Mouse (Mus musculus) cerebellum, postnatal 36 days (tissue): ENCODE measurements around the gene Ptma.

Experiments used
- DNase-seq, 2 experiments: peaks; one replicate each; pipeline ENCODE4 v3.0.0; 2021 to 2022; ENCODE audit warnings: mixed read lengths in 2 of 2

Gene Ptma

DNA sequence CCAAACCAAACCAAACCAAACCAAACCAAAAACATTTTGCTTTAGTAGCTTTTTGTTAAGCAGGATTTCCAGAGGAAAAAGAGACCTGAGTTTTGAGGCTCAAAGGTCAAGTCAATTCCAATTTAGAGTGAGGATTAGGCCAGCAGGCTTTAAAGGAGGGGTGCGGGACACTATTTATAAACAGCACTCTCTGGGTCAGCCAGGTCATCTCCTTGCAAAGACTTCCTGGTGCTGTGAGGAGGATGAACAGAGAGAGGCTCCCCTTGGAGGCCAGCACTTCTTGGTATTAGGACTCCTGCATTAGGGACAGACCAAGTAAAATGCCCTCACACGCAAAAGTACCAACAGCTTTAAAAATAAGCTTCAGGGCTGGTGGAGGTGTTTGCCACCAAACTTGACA lies 25.4 kb downstream of the Ptma start:
- DNase-seq = no peak

DNA sequence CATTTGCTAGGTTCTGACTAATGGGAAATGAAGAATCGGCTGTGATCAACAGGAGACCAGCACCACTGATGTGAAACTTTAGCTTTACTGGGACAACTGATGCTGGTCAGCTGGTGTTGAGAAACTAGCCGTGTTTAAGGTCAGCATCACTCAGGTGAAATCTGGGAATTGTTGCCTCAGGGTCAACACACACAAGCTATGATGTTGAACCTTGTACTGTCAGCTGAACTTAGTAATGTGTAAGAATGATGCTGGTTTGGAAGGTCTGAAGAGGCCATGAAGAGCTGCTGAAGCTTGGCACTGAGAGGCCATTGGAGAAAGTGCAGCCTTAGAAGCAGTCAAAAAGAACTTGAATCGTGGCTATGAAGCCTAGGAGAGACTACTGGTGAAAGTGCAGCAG lies 29.1 kb downstream of the Ptma start:
- no peak for DNase-seq

DNA sequence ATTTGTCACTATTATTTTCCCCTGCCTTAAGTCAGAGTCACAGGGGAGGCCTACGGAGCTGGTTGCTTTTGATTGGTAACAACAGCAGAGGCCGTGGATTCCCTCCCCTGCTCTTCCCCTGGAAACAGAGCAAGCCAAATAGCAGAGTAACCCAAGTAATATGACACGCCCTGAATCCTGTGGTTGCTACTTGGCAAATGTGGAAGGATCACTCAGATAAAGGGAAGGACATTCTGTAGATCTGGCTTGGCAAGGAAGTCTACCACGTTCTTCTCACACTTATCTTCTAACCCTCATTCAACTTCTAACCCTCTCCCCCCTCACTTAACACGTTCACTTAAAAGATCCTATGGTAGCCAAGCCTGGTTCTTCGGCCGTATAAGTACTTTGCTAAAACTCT lies 31.3 kb downstream of the Ptma start:
- no peak for DNase-seq

DNA sequence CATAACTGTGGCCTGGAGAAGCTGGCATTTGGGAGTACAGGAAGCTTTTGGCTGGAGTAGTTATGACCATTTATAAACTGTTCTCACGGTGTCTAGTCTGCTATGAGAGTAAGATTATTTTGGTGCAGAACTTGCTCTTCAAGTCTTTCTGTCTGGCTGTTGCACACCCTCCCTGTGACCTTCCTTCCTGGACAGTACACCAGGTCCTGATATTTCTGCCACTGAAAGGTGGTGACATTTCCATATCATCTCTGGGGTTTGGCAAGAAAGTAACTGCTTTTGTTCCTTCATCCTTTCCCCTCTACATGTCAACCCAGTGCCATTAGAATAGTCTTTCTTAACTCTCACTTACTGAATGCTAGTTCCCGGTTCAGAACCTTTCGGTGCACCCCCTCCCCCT lies 32.7 kb downstream of the Ptma start:
- DNase-seq = no peak

DNA sequence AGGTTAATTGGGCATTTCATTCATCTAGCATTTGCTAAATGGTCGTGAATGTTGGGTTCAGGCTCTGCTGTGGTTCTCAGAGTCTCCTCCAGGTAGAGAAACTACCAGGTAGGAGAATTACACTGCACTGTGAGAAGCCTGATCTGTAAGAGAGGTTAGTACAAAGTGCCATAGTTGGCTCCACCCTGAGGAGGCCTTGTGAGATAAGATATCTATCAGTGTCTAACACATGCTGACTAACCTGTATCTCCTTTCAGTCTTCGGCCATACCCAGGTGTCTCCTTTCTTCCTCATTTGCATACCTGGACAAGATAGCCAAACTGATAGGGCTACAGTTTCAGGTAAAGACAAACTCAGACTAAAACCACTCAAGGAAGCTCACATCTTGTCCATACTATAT lies 36.1 kb downstream of the Ptma start:
- DNase-seq = no peak

DNA sequence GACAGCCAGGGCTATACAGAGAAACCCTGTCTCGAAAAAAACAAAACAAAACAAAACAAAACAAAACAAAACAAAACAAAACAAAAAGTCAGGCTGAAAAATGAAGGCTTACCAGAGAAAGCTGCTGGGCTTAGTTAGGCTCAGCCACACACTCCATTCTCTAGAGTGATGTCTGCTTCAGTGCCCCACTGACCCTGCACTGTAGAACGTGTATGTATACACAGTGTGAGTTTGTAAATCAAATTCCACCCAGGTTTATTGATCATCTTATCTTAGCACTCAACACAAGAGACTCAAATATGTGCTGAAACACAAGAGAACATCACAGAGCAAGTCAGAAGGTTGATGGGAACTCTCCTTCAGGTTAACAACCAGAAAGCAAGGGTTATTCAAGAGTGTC lies 41.9 kb downstream of the Ptma start:
- no peak for DNase-seq

DNA sequence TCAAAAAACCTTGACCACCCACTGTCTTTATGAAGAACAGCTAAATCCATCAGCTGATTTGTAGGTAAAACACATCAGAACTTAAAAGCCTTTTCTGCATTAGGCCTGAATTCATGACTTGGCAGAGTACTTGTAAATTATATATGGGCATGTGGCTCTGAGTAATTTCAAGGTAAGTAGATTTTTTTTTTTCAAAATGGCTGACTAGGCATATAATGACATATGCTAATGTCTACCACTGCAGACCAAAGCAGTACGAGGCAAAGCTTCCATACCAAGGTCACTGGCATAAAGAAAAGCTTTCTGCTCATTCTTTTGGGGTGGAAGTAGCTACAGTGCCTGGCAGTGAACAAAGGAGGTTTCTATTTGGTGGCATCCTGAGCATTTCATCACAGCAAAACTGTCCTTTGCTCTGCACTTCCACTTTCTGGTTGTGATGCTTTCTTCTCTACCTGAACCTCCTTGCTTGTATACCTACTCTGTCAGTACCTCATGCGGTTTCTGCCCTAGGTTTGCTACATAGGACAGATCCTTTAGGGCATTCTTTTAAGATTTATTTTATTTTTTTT lies 42.9 kb downstream of the Ptma start:
- no peak for DNase-seq

DNA sequence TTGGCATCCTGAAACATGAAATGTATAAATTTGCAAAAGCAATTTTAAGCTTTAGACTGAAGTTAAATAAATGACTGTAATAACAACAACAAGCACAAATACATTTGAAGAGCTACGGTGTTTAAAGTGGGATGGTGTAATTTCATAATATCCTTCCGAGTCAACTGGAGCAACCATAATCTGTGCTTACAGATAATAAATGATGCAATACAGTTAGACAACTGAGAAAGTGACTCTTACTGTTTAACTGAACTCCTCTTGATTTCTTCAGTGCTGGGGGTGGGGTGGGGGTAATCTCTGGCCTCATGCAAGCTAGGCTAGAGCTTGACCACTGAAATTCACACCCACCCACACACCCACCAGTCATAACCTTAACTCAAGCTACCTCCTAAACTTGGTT lies 44.9 kb downstream of the Ptma start:
- DNase-seq = no peak

DNA sequence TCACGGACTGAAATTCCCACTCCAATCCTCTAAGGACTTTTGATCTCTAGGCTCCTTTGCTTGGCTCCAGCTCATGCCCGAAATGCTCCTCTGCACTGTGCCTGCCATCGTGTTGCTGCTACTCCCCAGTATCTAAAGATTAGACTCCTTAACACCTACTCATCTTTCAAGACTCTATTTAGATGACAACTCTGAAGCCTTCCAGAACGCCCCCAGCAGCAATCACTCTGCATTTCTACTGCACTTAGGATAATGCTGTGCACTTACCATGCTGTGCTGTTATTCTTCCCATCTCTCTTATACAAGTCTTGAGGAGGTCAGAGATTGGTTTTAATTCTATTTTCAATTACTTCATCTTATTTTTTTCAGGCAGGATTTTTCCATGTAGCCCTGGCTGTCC lies 45.4 kb downstream of the Ptma start:
- no peak for DNase-seq
